Mouse (Mus musculus) kidney, embryonic 14.5 days (tissue): ENCODE measurements around the gene Zfp654. TPM values are rescaled to one million over a fixed set of nuclear protein-coding genes. Genes with fewer than 3 reads are reported as not detected.
A peak's percentile ranks its signal among the peaks of the same experiment; 100 is the strongest.
"Not testable (repeated sequence)": the region's sequence is repeated elsewhere in the genome, so short reads cannot be mapped to it uniquely, and the experiment has no call there.

Source experiments
- ATAC-seq: fragments of 200-750 bp; cut with Nextera tagmentation; 2 replicates; pipeline ENCODE4 v1.8.0; 2017; ENCODE audit warnings: moderate number of reproducible peaks, mild to moderate bottlenecking, moderate TSS enrichment, moderate library complexity; ENCODE audit not compliant: low FRiP score, low TSS enrichment
- H3K27ac ChIP-seq: fragments of 300-500 bp; sonication (generic); 2 replicates; pipeline ENCODE4 v1.5.1; 2014; ENCODE audit warnings: low read depth, mild to moderate bottlenecking, low read length, moderate library complexity, mixed read lengths
- H3K27me3 ChIP-seq: fragments of 300-500 bp; sonication (generic); 2 replicates; pipeline ENCODE4 v1.6.1; 2014; ENCODE audit warnings: mild to moderate bottlenecking, low read length; ENCODE audit not compliant: control insufficient read depth, insufficient read depth
- H3K36me3 ChIP-seq: fragments of 300-500 bp; sonication (generic); 2 replicates; pipeline ENCODE4 v1.6.1; 2014; ENCODE audit warnings: low read length, mixed read lengths; ENCODE audit not compliant: control insufficient read depth, insufficient read depth
- H3K4me1 ChIP-seq: fragments of 300-500 bp; sonication (generic); 2 replicates; pipeline ENCODE4 v1.6.1; 2014; ENCODE audit warnings: low read length, mixed read lengths; ENCODE audit not compliant: control insufficient read depth, insufficient read depth
- H3K4me2 ChIP-seq: fragments of 300-500 bp; sonication (generic); replicated peaks from 2 replicates; pipeline ENCODE4 v1.6.1; 2014; ENCODE audit warnings: low read depth, mild to moderate bottlenecking, low read length
- H3K4me3 ChIP-seq: fragments of 300-500 bp; sonication (generic); 2 replicates; pipeline ENCODE4 v1.5.1; 2014; ENCODE audit warnings: mild to moderate bottlenecking, low read length
- H3K9ac ChIP-seq: fragments of 300-500 bp; sonication (generic); 2 replicates; pipeline ENCODE4 v1.6.1; 2014; ENCODE audit warnings: low read depth, mild to moderate bottlenecking, low read length, moderate library complexity
- H3K9me3 ChIP-seq: fragments of 300-500 bp; sonication (generic); 2 replicates; pipeline ENCODE4 v1.6.1; 2016; ENCODE audit warnings: low read length; ENCODE audit not compliant: control insufficient read depth
- WGBS: fragments of 180-500 bp; shearing (Covaris S2); extraction: QIAGEN DNeasy Blood & Tissue Kit; methylation state at CpG from one replicate; pipeline ENCODE4 v1.1.7; 2014; 5-methylcytosine and 5-hydroxymethylcytosine counted together
- polyA plus RNA-seq: library from polyadenylated mRNA; unstranded; fragments of >200 nt; fragmentation: Nextera tagmentation; extraction: Ambion mirVana; gene quantifications from 2 replicates; pipeline ENCODE4 v1.2.1, GENCODE M21; 2014

Zfp654 gene
- polyA plus RNA-seq, 1 experiment from 2014 or later = 8.6 TPM

- WGBS = 83% methylated on average over 2 of the region's 2 CpGs
- H3K4me1 ChIP-seq = no peaks in the 10 kb centered on the region
- no peaks in the 10 kb centered on the region for H3K36me3 ChIP-seq
- no peaks in the 10 kb centered on the region for H3K9me3 ChIP-seq
- H3K27me3 ChIP-seq = no peaks in the 10 kb centered on the region
- no peak for ATAC-seq
- no peak overlapping the region for H3K4me3 ChIP-seq
- H3K27ac ChIP-seq = no peak overlapping the region
- no peak overlapping the region for H3K9ac ChIP-seq
- H3K4me2 ChIP-seq = no peak overlapping the region
Measured at GRCm38 (mm10) chr16:64869621-64870020, 18.2 kb upstream of the Zfp654 start.

DNA sequence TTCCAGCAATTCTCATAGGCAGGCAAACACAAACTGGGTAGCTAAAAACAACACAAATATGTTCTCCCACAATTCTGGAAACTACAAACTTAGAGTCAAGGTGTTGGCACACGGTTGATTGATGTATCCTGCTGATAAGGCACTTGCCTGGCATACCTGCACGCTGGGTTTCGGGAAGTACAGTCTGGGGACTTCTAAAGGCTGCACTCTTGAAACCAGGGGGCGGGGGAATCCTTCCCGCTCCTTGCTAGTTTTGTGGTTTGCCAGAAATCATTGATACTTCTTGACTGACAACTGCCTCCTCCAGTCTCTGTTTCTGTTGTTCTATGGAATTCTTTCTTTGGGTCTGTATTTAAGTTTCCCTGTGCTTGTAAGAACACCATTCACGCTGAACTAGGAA lies 17.2 kb upstream of the Zfp654 start:
- Histone ChIP-seq H3K4me3 (no peak overlapping the region), H3K4me2 (no peak overlapping the region), H3K4me1 (no peaks in the 10 kb centered on the region), H3K9me3 (no peaks in the 10 kb centered on the region), H3K27me3 (no peaks in the 10 kb centered on the region), H3K27ac (no peak overlapping the region), H3K9ac (no peak overlapping the region), H3K36me3 (no peaks in the 10 kb centered on the region)
- no peak for ATAC-seq
- WGBS = 72% methylated on average over 6 of the region's 6 CpGs

- not testable (repeated sequence) for H3K27ac ChIP-seq, H3K9me3 ChIP-seq, H3K9ac ChIP-seq, H3K27me3 ChIP-seq, ATAC-seq, H3K4me1 ChIP-seq, H3K4me3 ChIP-seq, H3K36me3 ChIP-seq, H3K4me2 ChIP-seq
- 89% methylated on average over 8 of the region's 8 CpGs for WGBS
Measured at GRCm38 (mm10) chr16:64865841-64866240, 14.4 kb upstream of the Zfp654 start.

DNA sequence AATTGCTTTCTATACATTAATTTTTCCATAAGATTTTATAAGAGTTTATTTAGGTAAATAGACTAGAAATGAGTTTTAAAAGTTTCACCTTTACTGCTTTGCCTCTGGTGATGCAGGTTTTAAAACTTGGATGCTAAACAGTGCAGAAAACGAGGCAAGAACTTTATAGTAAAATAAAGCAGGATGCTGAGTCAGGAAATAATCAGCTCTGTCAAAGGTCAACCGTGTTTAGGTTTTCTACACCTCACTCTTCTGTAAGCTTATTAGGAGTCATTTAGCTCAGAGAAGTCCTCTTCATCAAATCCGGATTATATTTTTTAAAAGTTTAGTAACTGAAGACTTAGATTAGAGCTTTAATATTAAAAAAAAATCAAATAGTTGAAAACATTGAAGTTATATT lies 5.5 kb upstream of the Zfp654 start:
- 90% methylated on average over 3 of the region's 3 CpGs for WGBS
- no peaks in the 10 kb centered on the region for H3K27me3 ChIP-seq
- no peaks in the 10 kb centered on the region for H3K9me3 ChIP-seq
- no peak overlapping the region for H3K4me2 ChIP-seq
- peaks cover 32% of the 10 kb centered on the region for H3K36me3 ChIP-seq
- no peak for ATAC-seq
- peaks cover 4% of the 10 kb centered on the region; the same call in 1 of the 2 replicates for H3K4me1 ChIP-seq
- no peak overlapping the region for H3K27ac ChIP-seq
- no peak overlapping the region for H3K9ac ChIP-seq
- no peak overlapping the region for H3K4me3 ChIP-seq

GRCm38 (mm10) chr16:64852891-64853290 lies 1.4 kb upstream of the Zfp654 start:
- H3K4me3 ChIP-seq = peak overlapping the region; percentile 94
- peak overlapping the region; percentile 89; the same call in 1 of the 2 replicates for H3K27ac ChIP-seq
- peak overlapping the region; percentile 91 for H3K9ac ChIP-seq
- no peaks in the 10 kb centered on the region for H3K9me3 ChIP-seq
- peaks cover 4% of the 10 kb centered on the region; the same call in 1 of the 2 replicates for H3K4me1 ChIP-seq
- no peak for ATAC-seq
- 4% methylated on average over 14 of the region's 14 CpGs for WGBS
- peak overlapping the region; percentile 62 for H3K4me2 ChIP-seq
- H3K27me3 ChIP-seq = no peaks in the 10 kb centered on the region
- peaks cover 31% of the 10 kb centered on the region for H3K36me3 ChIP-seq

GRCm38 (mm10) chr16:64852441-64852871 lies 1.0 kb upstream of the Zfp654 start:
- ATAC-seq = peak; percentile 21
- Histone ChIP-seq H3K9me3 (no peaks in the 10 kb centered on the region), H3K27me3 (no peaks in the 10 kb centered on the region), H3K4me2 (peak overlapping the region; percentile 62), H3K9ac (peak overlapping the region; percentile 91), H3K4me1 (peaks cover 4% of the 10 kb centered on the region; the same call in 1 of the 2 replicates), H3K4me3 (peak overlapping the region; percentile 94), H3K36me3 (peaks cover 26% of the 10 kb centered on the region), H3K27ac (peak overlapping the region; percentile 89)
- WGBS = 0% methylated on average over 19 of the region's 53 CpGs

- Histone ChIP-seq H3K4me2 (peak overlapping the region; percentile 76), H3K27me3 (no peaks in the 10 kb centered on the region), H3K4me1 (peaks cover 4% of the 10 kb centered on the region; the same call in 1 of the 2 replicates), H3K36me3 (peaks cover 15% of the 10 kb centered on the region), H3K9ac (peak overlapping the region; percentile 91), H3K9me3 (no peaks in the 10 kb centered on the region), H3K4me3 (peak overlapping the region; percentile 94), H3K27ac (peak overlapping the region; percentile 89)
- WGBS = under 1% methylated on average over 24 of the region's 45 CpGs
- peak; percentile 40 for ATAC-seq
Measured at GRCm38 (mm10) chr16:64851085-64851562, 328 bp downstream of the Zfp654 start.

GRCm38 (mm10) chr16:64850287-64851084 lies 966 bp downstream of the Zfp654 start:
- peak overlapping the region; percentile 94 for H3K4me3 ChIP-seq
- peak; percentile 0 for ATAC-seq
- H3K4me2 ChIP-seq = peak overlapping the region; percentile 76
- peaks cover 4% of the 10 kb centered on the region; the same call in 1 of the 2 replicates for H3K4me1 ChIP-seq
- H3K27ac ChIP-seq = peak overlapping the region; percentile 89
- H3K36me3 ChIP-seq = peaks cover 9% of the 10 kb centered on the region
- 3% methylated on average over 16 of the region's 16 CpGs for WGBS
- no peaks in the 10 kb centered on the region for H3K27me3 ChIP-seq
- H3K9me3 ChIP-seq = no peaks in the 10 kb centered on the region
- H3K9ac ChIP-seq = peak overlapping the region; percentile 91

DNA sequence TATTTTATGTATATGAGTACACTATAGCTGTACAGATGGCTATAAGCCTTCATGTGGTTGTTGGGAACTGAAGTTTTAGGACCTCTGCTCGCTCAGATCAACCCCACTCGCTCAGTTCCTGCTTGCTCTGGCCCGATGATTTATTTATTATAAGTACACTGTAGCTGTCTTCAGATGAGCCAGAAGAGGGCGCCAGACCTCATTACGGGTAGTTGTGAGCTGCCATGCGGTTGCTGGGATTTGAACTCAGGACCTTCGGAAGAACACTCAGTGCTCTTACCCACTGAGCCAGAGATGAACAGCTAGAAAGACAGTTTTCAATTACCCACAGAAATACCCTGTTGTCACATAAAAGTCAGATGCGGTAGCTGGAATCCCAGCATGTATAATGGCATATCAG lies 5.5 kb downstream of the Zfp654 start:
- H3K27me3 ChIP-seq = no peaks in the 10 kb centered on the region
- no peak overlapping the region for H3K4me2 ChIP-seq
- H3K4me1 ChIP-seq = no peaks in the 10 kb centered on the region
- no peak for ATAC-seq
- no peak overlapping the region for H3K9ac ChIP-seq
- H3K9me3 ChIP-seq = no peaks in the 10 kb centered on the region
- 89% methylated on average over 8 of the region's 8 CpGs for WGBS
- H3K36me3 ChIP-seq = no peaks in the 10 kb centered on the region
- no peak overlapping the region for H3K27ac ChIP-seq
- no peak overlapping the region for H3K4me3 ChIP-seq
